Mouse (Mus musculus) embryo, embryonic 11.5 days (tissue): ENCODE results near the gene Isoc2b.
"Not testable (repeated sequence)": the region's sequence is repeated elsewhere in the genome, so short reads cannot be mapped to it uniquely, and the experiment has no call there.

Source experiments
- DNase-seq: peaks from one replicate; pipeline ENCODE4 v3.0.0-alpha.2; 2012; ENCODE audit warnings: low read depth, low spot score

The Isoc2b gene

DNA sequence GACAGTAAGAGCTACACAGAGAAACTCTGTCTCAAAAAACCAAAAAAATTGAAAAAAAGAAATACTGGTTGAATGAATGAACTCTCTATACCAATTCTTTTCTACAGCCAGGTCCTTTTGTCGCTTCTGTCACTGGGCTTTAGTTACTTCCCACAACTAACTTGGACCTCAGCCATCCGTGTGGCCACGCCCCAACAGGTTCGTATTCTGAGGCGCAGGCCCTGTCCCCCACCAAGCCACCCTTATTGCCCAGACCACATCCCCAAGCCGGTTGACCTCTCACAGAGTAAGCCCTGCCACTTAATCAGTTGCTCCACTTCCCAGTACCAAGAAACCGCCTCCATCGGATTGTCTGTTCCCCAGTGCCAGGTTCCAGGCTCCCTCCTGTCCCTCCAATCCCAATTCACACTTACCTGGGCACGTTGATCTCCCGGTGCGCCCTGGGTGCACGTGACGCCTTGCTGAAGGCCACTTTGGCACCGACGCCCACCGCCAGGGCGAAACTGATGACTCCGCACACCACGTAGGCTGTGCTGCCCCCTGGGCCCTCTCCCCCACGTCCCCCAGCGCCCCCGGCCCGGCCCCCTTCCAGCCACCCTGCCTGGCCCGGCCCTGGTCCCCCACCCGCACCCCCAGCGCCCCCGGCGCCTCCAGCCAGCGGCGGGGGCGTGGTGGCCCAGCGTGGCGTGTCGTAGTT, 34.3 kb downstream of the Isoc2b start:
- DNase-seq = no peak

DNA sequence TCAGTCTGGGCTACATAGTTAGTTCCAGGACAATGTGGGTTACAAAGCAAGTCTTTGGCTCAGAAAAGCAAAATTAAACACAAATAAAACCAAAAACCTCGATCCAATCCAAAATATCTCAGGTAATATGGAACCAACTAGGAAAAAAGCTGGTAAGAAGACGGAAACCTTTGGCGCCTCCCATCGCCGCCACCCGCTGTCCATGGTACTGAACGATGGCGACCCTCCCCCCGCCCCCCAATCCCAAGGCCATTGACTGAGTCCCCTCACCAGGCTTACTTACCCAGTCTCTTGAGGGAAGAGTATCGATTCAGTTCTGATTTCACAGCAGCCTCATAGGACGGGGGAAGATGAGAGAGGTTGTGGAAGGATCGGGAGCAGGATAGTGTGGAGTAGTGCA, 39.6 kb downstream of the Isoc2b start:
- DNase-seq = no peak

DNA sequence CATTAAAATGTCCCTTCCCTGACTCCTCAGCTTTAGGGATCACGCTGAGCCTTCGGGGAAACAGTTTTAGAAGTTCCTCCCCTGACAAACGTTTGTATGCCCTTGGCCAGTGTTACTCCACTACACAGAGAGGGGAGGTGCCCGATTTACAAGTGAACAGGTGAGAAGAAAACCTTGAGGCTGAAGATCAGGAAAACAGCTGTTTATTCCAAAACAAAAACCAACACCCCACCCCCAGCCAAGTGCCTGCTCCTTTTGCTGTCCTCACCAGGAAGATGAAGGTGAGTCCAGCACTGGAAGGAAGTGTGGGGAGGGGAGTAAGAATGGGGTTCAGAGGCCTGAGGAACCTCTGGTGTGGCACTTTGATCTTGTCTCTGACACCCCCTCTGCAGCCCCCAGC, 44.7 kb downstream of the Isoc2b start:
- no peak for DNase-seq

DNA sequence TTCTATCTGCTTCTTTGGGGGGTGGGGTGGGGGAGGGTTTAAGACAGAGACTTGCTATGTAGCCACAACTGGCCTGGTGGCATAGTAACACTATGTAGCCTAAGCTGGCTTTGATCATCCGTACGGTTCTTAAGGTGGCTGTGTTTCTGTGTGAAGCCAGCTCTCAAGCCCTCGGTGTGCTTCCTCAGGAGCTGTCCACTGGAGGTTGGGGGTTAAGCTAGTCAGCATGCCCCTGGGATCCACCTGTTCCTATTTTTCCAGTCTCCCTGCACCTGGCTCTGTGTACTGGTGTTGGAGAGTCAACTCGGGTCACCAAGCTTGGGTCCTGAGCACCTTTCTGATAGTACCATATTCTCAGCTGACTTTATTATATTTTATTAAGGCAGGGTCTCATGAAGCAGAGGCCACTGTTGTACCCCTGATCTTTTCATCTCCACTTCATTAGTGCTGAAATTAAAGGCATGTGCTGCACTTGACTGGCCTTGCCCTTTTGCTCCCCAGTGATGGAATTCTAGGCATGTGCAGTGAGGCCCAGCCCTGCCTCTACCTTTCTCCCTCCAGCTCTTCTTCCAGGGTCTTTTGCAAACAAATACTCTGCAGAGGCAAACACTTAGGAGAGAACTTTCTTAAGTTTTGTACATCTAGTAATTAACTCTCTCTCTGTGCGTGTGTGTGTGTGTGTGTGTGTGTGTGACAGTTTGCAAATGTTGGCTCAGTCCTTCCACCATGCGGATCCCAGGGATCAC, 47.7 kb downstream of the Isoc2b start:
- no peak for DNase-seq

DNA sequence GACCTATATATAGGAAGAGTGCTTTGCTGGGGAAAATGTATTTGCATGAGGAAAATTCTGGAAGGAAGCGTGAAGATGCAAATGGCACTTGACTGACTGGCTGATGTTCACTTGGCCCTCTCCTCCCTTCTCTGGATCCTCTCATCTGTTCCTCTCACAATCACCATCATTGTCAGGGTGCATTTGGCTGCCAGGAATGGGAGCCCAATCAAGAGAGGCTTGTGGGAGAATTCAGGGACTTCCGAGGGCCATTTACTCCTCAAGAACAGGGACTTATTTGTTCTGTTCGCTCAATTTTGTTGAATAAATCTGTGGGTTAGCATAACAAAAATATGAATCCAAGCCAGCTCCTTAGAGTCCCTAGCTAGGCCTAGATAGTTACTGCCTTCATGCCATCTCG, 48.4 kb downstream of the Isoc2b start:
- DNase-seq = no peak

DNA sequence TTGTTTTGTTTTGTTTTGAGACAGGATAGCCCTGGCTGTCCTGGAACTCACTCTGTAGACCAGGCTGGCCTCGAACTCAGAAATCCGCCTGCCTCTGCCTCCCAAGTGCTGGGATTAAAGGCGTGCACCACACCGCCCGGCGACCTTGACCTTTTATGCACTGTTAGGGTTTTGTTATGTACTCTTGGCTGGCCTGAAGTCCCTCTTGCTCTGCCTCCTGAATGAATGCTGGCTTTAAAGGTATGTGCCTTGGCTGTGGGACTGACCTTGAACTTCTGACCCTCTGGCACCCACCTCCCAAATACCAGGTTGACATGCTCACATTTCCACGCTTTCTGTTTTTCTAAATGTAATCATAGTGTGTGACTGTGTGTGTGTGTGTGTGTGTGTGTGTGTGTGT, 49.1 kb downstream of the Isoc2b start:
- DNase-seq = not testable (repeated sequence)

DNA sequence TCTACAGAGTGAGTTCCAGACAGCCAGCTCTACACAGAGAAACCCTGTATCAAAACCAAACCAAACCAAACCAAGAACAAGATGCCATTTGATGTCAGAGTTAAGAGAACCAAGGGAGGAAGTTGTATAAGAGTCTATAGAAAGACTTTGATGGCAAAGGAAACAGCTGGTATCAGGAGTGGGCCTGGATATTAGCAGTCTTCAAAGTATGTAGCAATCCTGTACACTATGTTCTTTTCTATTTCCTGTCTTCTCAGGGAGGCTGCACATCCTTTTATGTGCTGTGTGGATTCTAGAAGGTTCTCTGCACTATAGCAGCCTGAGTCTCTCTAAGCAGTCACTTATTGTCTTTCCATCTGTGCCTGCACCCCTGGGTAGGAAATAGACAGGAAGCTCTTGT, 53.5 kb downstream of the Isoc2b start:
- DNase-seq = no peak

DNA sequence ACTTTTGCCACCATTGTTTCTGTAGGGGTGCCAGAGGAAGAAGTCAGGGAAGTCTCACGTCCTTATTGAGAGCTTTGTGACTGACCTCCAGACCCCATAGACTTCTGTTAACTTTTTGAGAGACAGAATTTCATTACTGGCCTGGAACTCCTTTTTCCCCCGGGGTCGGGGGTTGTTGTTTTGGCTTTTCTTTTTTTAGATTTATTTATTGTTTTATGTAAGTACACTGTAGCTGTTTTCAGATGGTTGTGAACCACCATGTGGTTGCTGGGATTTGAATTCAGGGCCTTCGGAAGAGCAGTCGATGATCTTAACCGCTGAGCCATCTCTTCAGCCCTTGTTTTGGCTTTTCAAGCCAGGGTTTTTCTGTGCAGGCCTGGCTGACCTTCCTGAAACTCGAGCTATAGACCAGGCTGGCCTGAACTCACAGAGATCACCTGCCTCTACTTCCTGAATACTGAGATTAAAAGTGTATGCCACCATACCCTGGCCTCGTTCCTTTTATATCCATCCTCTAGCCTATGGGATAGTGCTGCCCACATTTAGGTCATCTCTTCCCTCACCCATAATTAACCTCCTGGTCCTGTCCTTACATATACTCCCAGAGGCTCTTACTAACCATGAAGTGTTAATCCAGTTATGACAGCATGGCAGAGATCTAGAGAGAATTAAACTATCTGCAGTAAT, 56.8 kb downstream of the Isoc2b start:
- no peak for DNase-seq

DNA sequence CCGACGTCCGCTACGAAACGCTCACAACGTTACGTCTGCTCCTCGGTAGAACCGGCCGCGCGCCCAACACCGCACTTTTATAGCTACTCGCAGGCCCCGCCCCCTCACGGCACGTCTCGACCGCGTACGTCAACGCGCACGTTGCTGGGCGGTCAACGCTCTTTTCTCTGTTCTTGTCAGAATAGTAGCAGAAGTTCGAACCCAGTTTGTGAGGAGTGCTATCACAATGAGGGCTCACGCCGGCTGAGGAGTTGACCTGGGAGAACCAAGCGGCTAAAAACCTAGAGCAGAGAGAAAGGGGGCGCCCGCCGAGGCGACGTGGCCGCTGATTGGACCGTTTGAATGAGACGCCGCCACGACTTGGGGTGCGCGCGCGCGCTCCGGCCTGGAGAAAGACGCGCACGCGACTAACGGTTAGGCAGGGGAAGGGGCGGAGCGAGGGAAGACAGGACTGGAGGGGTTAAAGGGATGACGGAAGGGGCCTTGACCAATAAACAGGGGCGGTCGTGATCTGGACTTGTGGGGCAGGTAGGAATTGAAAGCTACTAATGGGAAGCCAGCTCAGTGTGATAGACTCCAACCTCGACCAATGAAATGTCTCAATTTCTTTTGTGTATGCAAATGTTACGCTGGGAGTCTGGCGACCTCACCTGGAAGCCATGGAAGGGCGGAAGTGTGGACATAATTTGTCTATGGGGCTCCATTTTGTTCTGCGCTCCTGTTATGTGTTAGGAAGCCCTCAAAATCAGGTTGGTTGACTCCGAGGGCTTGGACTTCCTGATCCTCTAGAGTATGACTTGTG, 57.6 kb downstream of the Isoc2b start, which contains the start of gene Ube2s:
Ube2s (minus strand) TSS at position 288 of the 802 bp plus-strand sequence.
- DNase-seq = peak; percentile 97

DNA sequence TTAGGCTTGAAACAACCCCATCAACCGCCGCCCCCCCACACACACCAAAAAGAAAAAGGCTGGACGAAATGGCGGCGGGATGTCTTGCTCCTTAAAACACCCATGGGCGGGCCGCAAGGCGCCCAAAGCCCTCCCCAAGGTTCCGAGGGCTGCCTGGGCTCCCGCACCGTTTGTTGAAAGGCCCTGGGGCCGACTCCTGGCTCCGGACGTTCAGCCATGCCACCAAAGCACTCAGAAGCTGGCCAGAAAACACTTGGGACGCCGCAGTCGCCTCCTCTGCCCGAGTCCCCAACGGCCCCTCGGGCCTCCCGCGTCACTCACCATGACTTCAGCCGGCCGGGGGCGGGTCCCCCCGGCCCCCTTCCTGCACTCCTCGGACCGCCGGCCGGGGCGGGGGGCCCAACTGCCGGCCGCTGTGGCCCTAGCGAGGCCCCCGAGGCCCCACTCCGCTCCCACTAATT, 58.2 kb downstream of the Isoc2b start:
- DNase-seq = no peak

DNA sequence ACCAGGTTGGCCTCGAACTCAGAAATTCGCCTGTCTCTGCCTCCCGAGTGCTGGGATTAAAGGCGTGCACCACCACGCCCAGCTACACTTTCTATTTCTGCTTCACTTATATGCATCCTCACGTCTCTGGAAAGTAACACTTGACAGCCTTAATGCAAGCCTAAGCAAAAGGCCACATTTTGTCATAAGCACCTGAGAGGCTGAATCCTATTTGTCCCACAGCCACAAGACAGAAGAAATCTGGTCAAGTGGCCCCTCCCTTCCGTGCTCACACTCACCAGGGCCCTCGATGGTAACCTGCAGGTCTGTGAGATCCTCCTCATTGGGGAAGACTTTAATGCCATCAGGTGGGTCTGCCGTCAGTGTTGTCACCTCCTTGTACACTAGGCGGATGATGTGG, 58.9 kb downstream of the Isoc2b start:
- DNase-seq = not testable (repeated sequence)

DNA sequence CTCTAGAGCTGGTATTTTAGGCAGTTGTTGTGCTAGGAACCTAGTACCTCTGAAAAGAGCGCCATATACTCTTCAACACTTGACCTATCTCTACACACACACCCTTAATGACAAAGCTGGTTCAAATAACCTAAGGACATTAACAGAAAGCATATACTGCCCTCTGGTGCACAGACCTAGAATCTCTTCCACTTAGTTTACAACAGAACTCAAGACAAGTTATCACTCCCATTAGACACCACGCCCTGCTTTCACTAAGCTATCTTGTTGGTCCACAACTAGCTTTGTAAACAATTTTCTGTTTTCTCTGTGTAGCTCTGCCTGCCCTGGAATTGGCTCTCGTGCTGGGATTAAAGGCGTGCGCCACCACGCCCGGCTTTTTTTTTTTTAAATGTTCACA, 63.3 kb downstream of the Isoc2b start:
- no peak for DNase-seq

DNA sequence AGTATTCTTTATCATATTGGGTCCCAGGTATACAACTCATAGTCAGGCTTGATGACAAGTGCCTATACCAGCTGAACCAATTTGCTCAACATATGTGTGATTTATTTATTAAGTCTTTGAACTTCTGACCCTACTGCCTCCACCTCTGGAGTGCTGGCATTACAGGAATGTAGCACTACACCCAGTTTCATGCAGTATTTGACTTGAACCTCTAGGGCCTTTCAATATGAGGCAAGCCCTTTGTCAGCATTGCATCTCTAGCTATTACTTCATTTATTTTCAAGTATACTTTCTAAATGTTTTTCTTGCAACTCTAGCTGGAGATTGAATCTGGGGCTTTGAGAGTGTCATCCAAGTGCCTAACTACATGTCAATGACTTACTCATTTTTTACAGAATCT, 67.8 kb downstream of the Isoc2b start:
- no peak for DNase-seq

DNA sequence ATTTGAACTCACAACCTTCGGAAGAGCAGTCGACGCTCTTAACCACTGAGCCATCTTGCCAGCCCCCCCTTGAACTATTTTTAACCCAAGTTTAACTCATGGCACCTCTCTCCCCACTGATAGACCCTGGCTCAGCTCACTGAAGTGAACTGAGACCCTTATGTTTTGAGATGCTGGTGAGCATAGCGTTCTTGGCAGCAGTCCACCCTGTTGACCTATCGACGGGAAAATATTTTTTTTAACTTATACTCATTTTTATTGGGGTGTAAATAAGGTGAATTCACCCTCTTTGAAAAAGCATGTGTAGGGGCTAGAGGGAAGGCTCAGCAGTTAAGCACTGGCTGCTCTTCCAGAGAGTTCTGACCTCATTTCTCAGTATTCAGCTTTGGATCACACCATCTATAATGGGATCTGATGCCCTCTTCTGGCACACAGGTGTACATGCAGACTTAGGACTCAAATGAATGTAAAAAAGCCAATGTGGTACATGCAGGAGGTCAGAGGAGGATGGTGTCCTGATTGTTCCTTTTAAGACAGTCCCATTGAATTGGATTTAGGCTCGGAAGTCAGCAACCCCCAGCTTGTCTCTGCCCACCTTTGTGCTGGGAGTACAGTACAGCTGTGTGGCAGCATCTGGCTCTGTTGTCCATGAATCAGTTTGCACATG, 74.2 kb downstream of the Isoc2b start:
- no peak for DNase-seq
